Mouse (Mus musculus): ENCODE results near the gene Sdhaf2. TPM values are rescaled to one million over a fixed set of nuclear protein-coding genes. Genes with fewer than 3 reads are reported as not detected.

The Sdhaf2 gene
- 37.6 and 40.0 TPM in 2 replicates for polyA plus RNA-seq (2015; fragmentation: Nextera tagmentation; extraction: Ambion mirVana)

DNA sequence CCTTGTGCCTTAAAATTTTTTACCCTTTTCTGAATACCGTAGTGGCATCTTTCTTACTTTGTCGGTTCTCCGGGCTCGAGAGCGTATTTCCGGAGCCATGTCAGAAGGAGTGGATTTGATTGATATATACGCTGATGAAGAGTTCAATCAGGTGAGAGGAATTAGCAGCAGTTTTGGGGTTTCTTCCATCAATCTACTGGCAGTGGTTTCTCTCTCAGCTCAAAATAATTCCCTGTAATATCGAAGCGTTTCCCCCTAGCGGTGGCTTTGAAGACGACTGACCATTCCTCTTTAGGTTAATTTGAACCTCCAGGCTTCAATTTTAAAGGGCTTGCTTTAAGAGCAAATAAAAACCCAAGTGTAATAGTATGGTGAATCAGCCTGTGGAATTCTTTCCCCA lies at the start of gene Sdhaf2:
Gene Sdhaf2, minus strand, starts transcription at position 233 of the 400 bp plus-strand sequence.

DNA sequence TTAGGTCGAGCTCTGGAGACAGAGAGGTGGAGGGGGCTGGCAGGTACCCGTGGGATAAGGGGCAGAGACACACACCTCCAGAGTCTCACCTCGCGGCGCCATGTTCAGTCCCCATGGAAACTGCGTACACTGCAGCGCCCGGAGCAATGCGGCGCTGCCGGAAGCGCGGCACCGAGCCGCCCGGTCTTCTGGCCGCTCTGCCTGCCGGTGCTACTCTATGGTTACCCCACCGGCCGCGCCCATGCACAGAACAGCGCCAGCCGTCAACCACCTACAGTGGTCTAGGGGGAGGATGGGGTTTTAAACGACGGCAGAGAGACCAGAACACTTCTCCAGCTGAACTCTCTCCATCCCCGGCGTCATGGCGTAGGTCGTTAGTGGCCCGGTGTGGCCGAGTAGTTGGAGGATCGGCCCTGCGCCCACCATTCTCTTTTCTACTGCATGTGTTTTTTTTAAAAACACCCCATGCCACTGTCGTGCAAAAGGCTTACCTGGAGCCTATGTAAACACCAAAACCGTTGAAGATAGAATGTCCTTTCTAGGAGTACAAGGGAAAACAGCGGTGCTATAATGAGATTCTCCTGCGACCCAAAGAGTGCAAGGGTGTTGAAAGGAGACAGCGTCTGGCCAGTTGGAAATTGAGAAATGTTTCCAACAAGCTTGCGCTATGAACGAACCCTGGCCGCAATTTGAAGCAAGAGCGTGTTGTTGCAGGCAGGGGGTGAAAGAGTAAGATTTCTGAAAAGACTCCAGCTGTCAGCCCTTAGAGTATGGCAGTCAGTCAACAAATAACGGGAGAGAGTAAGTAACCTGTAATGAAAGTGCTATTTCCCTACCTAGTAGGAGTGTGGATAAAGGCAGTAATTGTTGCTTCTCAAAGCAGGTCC lies 29.9 kb upstream of the Sdhaf2 start, which contains the start of gene Tmem216:
Gene Tmem216, minus strand, starts transcription at position 615 of the 887 bp plus-strand sequence.

DNA sequence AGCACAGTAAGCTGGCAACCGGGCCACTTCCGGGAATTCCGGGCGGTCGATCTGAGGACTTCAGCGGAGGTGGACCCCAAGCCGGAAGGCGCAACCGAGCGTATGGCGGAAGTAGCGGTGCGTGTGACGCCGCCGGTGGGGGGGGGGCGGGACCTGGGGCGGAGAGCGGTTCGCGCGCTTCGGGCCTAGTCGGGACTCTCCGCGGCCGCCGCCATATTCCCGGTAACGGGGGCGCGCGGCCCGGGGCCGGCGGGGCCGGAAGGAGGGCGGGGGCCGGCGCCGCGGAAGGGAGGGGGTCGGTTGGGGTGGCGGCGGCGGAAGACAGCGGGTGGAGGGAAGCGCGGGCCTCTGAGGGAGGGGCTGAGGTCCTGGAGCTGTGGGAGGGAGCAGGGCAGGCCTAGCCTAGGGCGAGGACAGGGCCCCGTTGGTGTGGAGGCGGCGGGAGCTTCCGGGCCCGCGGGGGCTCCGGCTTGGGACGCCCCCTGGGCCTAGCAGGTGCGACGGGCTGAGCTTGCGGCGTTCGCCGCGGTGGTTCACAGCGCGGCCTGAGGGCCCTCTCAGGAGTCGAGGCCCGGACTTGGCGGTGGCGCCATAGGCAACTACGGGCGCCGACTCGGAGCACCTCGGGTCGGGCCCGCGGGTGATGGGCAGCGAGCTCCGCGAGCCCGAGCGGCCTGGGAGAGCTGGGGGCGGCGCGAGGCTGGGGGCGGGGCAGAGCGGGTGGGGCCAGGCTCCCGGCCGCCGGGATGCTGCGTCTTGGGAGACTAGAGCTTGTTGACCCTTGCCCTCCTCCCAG lies 638 bp downstream of the Sdhaf2 start, which contains the start of gene Cpsf7:
Gene Cpsf7, plus strand, starts transcription at position 161 of the 796 bp plus-strand sequence.

DNA sequence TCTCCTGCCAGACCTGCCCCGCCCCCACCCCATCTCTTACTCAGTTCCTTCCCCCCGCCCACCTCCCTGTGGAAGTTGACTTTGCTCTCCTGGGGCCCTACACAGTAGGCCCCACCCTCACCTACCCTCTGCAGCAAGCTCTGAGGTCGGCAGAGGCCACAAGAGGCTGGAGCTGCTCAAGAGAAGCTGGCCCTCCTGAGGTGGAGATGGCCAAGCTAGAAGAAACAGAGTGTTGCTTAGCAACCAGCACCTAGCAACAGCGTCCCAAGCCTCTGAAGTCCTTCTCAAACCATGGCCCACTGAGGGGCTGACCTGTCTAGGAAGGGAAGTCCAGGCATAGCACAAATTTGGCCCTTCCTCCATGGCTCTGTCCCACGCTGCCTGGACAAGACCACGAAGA lies 43.2 kb downstream of the Sdhaf2 start, which contains the start of gene Ppp1r32:
Gene Ppp1r32, minus strand, starts transcription at position 226 of the 400 bp plus-strand sequence.

DNA sequence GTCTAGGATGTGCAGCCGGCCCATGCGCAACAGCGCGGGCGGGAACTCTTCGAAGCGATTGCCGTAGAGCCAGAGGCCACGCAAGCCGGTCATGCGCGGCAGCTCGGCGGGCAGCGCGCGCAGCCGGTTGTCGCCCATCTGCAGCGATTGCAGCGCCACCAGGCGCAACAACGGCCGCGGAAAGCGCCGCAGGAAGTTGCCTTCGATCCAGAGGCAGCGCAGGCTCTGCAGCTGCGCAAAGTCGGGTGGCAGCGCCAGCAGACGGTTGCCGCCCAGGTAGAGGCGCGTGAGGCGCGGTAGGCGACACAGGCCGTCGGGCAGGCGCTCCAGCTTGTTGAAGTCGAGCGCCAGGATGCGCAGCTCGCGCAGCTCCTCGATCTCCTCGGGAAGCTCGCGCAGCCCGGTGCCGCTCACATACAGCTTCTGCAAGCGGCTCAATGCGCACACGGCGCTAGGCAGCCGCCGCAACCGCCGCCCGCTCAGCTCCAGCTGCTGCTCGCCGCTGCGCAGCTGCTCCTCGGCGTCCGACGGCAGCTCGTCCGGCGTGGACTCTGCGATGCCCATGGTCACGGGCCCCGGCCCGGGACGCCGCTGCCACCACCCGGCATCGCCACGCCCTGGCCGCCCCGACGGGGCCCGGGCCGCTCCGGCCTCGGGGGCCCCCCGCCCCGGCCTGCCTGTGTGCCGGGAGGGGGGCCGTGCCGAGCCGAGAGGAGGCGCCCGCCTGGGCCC lies 69.0 kb downstream of the Sdhaf2 start, which contains the start of gene Lrrc10b:
Gene Lrrc10b, minus strand, starts transcription at position 722 of the 732 bp plus-strand sequence.

Other genes with a start within 250 kb of the Sdhaf2 start
- 1.2 and 1.3 TPM in 2 replicates for gene Dagla, start 221.3 kb downstream of the Sdhaf2 start, polyA plus RNA-seq (2015; fragmentation: Nextera tagmentation; extraction: Ambion mirVana)
- gene Syt7, start 137.1 kb downstream of the Sdhaf2 start, polyA plus RNA-seq (2015; fragmentation: Nextera tagmentation; extraction: Ambion mirVana), result 0.04 and 0.40 TPM in 2 replicates
- 2.6 and 3.9 TPM in 2 replicates for gene Lrrc10b, start 68.7 kb downstream of the Sdhaf2 start, polyA plus RNA-seq (2015; fragmentation: Nextera tagmentation; extraction: Ambion mirVana)
- not detected in 2 replicates for gene Ppp1r32, start 43.2 kb downstream of the Sdhaf2 start, polyA plus RNA-seq (2015; fragmentation: Nextera tagmentation; extraction: Ambion mirVana)
- 18.9 and 21.4 TPM in 2 replicates for gene Cpsf7, start 876 bp downstream of the Sdhaf2 start, polyA plus RNA-seq (2015; fragmentation: Nextera tagmentation; extraction: Ambion mirVana)
- 17.5 and 17.8 TPM in 2 replicates for gene Tmem216, start 30.1 kb upstream of the Sdhaf2 start, polyA plus RNA-seq (2015; fragmentation: Nextera tagmentation; extraction: Ambion mirVana)
- 20.5 and 21.2 TPM in 2 replicates for gene Cyb561a3, start 51.0 kb upstream of the Sdhaf2 start, polyA plus RNA-seq (2015; fragmentation: Nextera tagmentation; extraction: Ambion mirVana)
- 16.0 and 16.8 TPM in 2 replicates for gene Tmem138, start 51.2 kb upstream of the Sdhaf2 start, polyA plus RNA-seq (2015; fragmentation: Nextera tagmentation; extraction: Ambion mirVana)
- 193 and 203 TPM in 2 replicates for gene Ddb1, start 79.2 kb upstream of the Sdhaf2 start, polyA plus RNA-seq (2015; fragmentation: Nextera tagmentation; extraction: Ambion mirVana)
- gene Tkfc, start 79.5 kb upstream of the Sdhaf2 start, polyA plus RNA-seq (2015; fragmentation: Nextera tagmentation; extraction: Ambion mirVana), result 10.2 and 10.6 TPM in 2 replicates
- 0.47 and 0.58 TPM in 2 replicates for gene Vwce, start 108.1 kb upstream of the Sdhaf2 start, polyA plus RNA-seq (2015; fragmentation: Nextera tagmentation; extraction: Ambion mirVana)
- 2.0 and 2.3 TPM in 2 replicates for gene Pga5, start 151.9 kb upstream of the Sdhaf2 start, polyA plus RNA-seq (2015; fragmentation: Nextera tagmentation; extraction: Ambion mirVana)
- gene Vps37c, start 162.6 kb upstream of the Sdhaf2 start, polyA plus RNA-seq (2015; fragmentation: Nextera tagmentation; extraction: Ambion mirVana), result 20.9 and 21.5 TPM in 2 replicates
- not detected in 2 replicates for gene Cd5, start 212.9 kb upstream of the Sdhaf2 start, polyA plus RNA-seq (2015; fragmentation: Nextera tagmentation; extraction: Ambion mirVana)

Data from urinary bladder, postnatal 0 days (tissue).